Mouse (Mus musculus): ENCODE measurements at regions not wholly inside any gene's neighbourhood (a gene's known extent, or its start where the extent isn't known, plus 50 kb on each side); places are given as distances from the start of the nearest gene placed in this dataset.
"Not testable (repeated sequence)": the region's sequence is repeated elsewhere in the genome, so short reads cannot be mapped to it uniquely, and the experiment has no call there.

- DNase-seq (ENCODE audit: low read depth), result no peak
- TF ChIP-seq POLR2A (IDR thresholded peaks at IDR 0.05; ENCODE audit: borderline replicate concordance, extremely low read depth, insufficient read depth, insufficient read length, poor library complexity, severe bottlenecking) (no peak), CTCF (IDR thresholded peaks at IDR 0.05; ENCODE audit: borderline replicate concordance, extremely low read depth, insufficient read depth, insufficient read length) (no peak)
Measured at GRCm38 (mm10) chr13:20039590-20039989, 50.8 kb upstream of the Elmo1 start.

DNA sequence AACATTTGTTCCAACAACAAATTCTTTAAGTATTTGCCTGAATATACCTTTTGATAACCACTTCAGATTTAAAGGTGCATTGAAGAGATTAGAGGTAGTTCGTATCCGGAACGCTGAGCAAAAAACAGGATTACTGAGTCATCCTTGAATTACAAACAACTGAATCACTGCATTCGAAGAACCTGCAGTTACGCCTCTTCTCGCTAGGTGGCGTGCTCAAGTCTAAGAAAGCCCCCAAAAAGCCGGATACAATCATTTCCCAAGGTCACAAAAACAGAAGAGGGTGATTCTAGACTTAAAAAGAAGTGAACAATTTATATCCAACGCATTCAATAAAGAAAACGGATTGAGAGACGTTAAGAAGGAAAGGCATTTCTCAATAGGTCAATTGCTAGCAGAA lies 51.9 kb upstream of the Elmo1 start:
- peak; percentile 60 for DNase-seq (ENCODE audit: low read depth)
- TF ChIP-seq CTCF (IDR thresholded peaks at IDR 0.05; ENCODE audit: borderline replicate concordance, extremely low read depth, insufficient read depth, insufficient read length) (peak; percentile 65; the same call in 1 of the 2 replicates), POLR2A (IDR thresholded peaks at IDR 0.05; ENCODE audit: borderline replicate concordance, extremely low read depth, insufficient read depth, insufficient read length, poor library complexity, severe bottlenecking) (no peak)

- DNase-seq (ENCODE audit: low read depth), result no peak
- no peak for TF ChIP-seq POLR2A (IDR thresholded peaks at IDR 0.05; ENCODE audit: borderline replicate concordance, extremely low read depth, insufficient read depth, insufficient read length, poor library complexity, severe bottlenecking)
- no peak for TF ChIP-seq CTCF (IDR thresholded peaks at IDR 0.05; ENCODE audit: borderline replicate concordance, extremely low read depth, insufficient read depth, insufficient read length)
Measured at GRCm38 (mm10) chr13:20037436-20037835, 53.0 kb upstream of the Elmo1 start.

DNA sequence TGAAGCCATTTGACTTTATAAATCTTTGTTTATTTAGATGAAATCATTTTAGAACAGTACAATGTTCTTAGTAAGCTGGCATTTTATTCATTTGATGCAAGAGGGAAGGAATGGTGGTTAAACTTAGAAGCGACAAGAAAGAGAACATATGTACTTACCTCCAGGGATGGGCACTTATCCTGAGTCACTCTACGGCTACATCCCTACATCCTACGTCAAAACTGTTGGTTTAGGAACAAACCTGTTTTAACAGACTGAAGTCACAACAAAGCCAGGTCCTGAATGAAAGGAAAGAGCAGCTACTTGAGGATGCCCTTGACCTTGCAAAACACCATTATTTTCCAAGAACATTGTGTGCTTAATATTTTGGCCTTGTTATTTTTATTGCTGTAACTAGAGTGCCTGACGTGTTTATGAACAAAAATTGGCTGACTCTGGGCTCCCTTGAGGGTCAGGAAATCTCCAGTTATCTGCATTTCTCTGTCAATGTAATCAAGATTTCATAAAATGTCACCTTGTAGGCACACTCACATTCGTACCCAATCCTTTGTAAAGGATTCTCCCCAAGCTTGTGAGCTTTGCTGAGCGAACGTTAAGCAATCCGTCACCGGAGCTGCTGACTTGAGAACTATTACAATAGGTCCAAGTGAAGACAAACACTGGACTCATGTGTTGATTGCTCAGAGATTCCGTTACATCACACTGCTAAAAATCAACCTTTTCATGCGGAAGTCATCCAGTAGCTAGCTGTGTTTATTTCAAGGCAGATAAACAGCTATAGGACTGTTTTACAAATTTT lies 56.3 kb upstream of the Elmo1 start:
- no peak for DNase-seq (ENCODE audit: low read depth)
- TF ChIP-seq POLR2A (IDR thresholded peaks at IDR 0.05; ENCODE audit: borderline replicate concordance, extremely low read depth, insufficient read depth, insufficient read length, poor library complexity, severe bottlenecking) (no peak), CTCF (IDR thresholded peaks at IDR 0.05; ENCODE audit: borderline replicate concordance, extremely low read depth, insufficient read depth, insufficient read length) (no peak)

DNA sequence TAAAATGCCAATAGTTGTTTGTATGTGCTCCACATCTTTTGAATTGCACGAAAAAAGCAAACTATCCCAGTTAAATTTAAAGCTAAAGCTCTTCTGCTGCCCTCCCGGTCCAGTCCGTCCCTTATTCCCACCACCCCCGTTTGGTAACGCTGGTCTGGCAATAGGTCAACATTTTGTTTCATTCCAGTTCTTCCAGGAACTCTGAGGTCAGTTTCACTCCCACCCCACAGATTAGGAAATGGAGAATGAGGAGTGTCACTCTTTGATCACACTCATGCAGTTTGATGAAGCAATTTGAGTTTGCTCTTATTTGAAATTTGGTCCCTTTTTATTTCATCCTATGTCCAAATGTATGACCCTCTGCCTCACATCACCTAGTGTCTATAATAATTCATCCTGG lies 58.7 kb upstream of the Elmo1 start:
- DNase-seq (ENCODE audit: low read depth), result no peak
- TF ChIP-seq CTCF (IDR thresholded peaks at IDR 0.05; ENCODE audit: borderline replicate concordance, extremely low read depth, insufficient read depth, insufficient read length) (no peak), POLR2A (IDR thresholded peaks at IDR 0.05; ENCODE audit: borderline replicate concordance, extremely low read depth, insufficient read depth, insufficient read length, poor library complexity, severe bottlenecking) (no peak)

GRCm38 (mm10) chr13:20031082-20031481 lies 59.3 kb upstream of the Elmo1 start:
- no peak for TF ChIP-seq POLR2A (IDR thresholded peaks at IDR 0.05; ENCODE audit: borderline replicate concordance, extremely low read depth, insufficient read depth, insufficient read length, poor library complexity, severe bottlenecking)
- no peak for TF ChIP-seq CTCF (IDR thresholded peaks at IDR 0.05; ENCODE audit: borderline replicate concordance, extremely low read depth, insufficient read depth, insufficient read length)

GRCm38 (mm10) chr13:20026612-20027011 lies 63.8 kb upstream of the Elmo1 start:
- TF ChIP-seq POLR2A (IDR thresholded peaks at IDR 0.05; ENCODE audit: borderline replicate concordance, extremely low read depth, insufficient read depth, insufficient read length, poor library complexity, severe bottlenecking) (no peak), CTCF (IDR thresholded peaks at IDR 0.05; ENCODE audit: borderline replicate concordance, extremely low read depth, insufficient read depth, insufficient read length) (no peak)
- no peak for DNase-seq (ENCODE audit: low read depth)

More at GRCm38 (mm10) chr13:20031082-20031481, 59.3 kb upstream of the Elmo1 start:
- DNase-seq (ENCODE audit: low read depth), result no peak

- not testable (repeated sequence) for DNase-seq (ENCODE audit: low read depth)
Measured at GRCm38 (mm10) chr13:20016454-20016853, 73.9 kb upstream of the Elmo1 start.

DNA sequence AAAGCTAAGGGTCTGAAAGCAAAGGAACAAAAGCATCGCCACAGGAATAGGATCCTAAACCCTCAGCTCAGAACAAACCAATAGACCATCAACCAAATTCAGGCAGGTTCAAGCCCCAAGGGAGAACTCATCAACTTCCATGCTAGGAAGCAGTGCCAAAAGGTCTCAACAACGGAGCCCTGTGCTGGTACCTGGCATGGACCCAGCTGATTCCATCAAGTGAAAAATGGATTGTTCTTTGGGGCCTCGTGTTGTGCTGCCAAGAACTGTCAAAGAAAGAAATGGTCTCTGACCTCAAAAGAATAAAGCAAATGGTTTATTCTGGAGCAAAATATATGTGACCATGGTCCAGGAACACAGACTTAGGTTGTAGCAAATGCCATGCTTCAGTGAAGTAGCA lies 77.8 kb upstream of the Elmo1 start:
- DNase-seq (ENCODE audit: low read depth), result peak; percentile 32

DNA sequence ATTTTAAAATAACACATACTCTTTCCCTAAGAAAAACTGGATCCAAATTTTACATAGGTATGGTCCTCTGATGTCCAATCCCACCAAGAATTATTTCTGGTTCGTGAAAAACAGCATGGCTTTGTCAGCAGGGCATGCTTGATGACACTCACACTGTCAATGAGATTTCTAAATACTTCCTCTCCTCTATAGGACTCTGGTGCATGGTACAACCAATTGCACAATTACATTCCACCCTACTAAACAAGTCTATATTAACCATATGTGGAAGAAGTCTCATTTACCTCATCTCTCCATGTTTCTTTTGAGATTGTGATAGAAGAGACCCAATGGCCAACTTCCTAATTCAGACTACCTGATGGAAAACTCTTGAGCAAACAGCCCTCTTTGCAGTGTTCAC lies 81.2 kb upstream of the Elmo1 start:
- no peak for TF ChIP-seq CTCF (IDR thresholded peaks at IDR 0.05; ENCODE audit: borderline replicate concordance, extremely low read depth, insufficient read depth, insufficient read length)
- TF ChIP-seq POLR2A (IDR thresholded peaks at IDR 0.05; ENCODE audit: borderline replicate concordance, extremely low read depth, insufficient read depth, insufficient read length, poor library complexity, severe bottlenecking), result no peak

More for the DNA sequence above, 77.8 kb upstream of the Elmo1 start:
- TF ChIP-seq CTCF (IDR thresholded peaks at IDR 0.05; ENCODE audit: borderline replicate concordance, extremely low read depth, insufficient read depth, insufficient read length) (no peak), POLR2A (IDR thresholded peaks at IDR 0.05; ENCODE audit: borderline replicate concordance, extremely low read depth, insufficient read depth, insufficient read length, poor library complexity, severe bottlenecking) (no peak)

GRCm38 (mm10) chr13:20007561-20007960 lies 82.8 kb upstream of the Elmo1 start:
- TF ChIP-seq CTCF (IDR thresholded peaks at IDR 0.05; ENCODE audit: borderline replicate concordance, extremely low read depth, insufficient read depth, insufficient read length) (no peak), POLR2A (IDR thresholded peaks at IDR 0.05; ENCODE audit: borderline replicate concordance, extremely low read depth, insufficient read depth, insufficient read length, poor library complexity, severe bottlenecking) (no peak)
- no peak for DNase-seq (ENCODE audit: low read depth)

More for the DNA sequence above, 81.2 kb upstream of the Elmo1 start:
- no peak for DNase-seq (ENCODE audit: low read depth)

GRCm38 (mm10) chr13:19997606-19998005 lies 92.8 kb upstream of the Elmo1 start:
- TF ChIP-seq POLR2A (IDR thresholded peaks at IDR 0.05; ENCODE audit: borderline replicate concordance, extremely low read depth, insufficient read depth, insufficient read length, poor library complexity, severe bottlenecking) (no peak), CTCF (IDR thresholded peaks at IDR 0.05; ENCODE audit: borderline replicate concordance, extremely low read depth, insufficient read depth, insufficient read length) (no peak)

More at GRCm38 (mm10) chr13:19997606-19998005, 92.8 kb upstream of the Elmo1 start:
- DNase-seq (ENCODE audit: low read depth), result no peak

Data from brain, embryonic 14.5 days (tissue).